Mouse (Mus musculus): ENCODE data around the gene Plekha5.
"Not testable (repeated sequence)": the region's sequence is repeated elsewhere in the genome, so short reads cannot be mapped to it uniquely, and the experiment has no call there.

Plekha5 gene

DNA sequence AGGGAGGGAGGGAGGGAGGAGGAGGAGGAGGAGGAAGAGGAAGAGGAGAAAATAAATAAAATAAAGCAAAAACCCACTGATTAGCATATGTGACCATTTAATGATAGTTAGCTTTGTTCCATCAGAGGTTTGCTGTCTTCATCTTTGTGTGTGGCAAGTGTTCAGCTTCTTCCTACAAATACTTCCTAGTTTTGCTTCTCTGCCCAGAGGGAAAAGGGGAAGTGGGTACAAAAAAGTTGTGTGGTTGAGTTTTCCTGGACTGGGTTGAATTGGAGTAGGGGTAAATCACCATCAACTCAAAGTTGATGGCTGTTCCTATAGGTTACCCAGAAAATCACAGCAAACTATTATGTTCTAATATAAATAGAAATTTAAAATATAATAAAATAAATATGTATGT is 65.7 kb downstream of the Plekha5 start:
- no peak for DNase-seq (ENCODE audit: low spot score in 2 of 2)

DNA sequence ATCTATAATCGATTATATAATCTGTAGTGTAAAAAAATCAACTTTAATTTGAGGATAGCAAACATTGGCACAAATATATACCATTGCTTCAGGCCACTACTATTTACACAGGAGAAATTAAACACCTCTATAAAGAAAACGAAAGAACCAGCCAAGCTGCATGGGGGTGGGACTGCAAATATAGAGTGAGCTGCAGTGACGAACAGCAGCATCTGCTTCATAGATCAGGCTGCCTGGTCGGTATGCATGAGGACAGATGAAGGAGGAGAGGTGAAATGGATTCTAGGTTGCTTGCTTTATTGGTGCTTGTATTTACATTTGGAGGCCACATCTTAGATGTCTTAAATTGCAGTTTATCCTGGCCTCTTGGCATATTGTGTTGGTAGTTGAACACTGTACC is 66.4 kb downstream of the Plekha5 start:
- no peak for DNase-seq (ENCODE audit: low spot score in 2 of 2)

- DNase-seq (ENCODE audit: low spot score in 2 of 2) = no peak
These were observed 67.2 kb downstream of the Plekha5 start for GRCm38 (mm10) chr6:140490921-140491537.

DNA sequence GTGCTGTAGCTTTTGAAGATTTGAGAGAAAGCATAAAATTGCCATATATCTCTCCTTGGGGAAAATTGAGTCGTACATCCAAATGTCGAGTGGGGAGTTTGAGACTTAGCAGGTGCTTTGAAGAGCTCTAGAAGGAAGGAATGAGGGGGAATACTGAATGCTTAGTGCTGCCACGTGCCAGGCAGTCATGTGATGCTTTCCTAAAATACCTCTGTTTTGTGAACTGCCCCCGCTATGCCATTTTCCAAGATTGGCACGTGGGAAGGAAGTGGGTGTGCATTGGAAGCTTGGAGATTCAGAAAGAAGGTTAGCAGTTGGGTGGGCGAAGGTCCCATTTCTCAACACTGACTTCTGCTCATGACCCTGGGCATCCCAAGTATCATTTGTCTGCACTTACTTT is 68.2 kb downstream of the Plekha5 start:
- no peak for DNase-seq (ENCODE audit: low spot score in 2 of 2)

DNA sequence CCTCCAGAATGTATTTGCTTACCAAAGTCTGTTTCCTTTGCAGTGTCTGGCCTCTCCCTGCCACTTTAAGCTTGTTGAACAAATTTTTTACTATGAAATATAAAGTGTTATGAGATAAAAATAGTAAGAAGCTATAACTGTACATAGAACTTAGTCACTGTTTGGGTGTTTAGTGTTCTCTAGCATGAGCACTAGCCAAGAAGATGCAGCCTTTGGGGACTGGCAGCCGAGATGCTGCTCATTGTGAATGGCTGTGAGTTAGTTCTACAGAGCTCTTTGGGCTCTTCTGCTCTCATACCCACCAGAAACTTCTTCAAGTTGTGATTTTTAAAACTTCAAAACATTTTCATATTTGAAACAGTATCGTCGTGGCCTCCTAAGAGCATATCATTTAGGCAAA is 74.2 kb downstream of the Plekha5 start:
- DNase-seq (ENCODE audit: low spot score in 2 of 2) = no peak

DNA sequence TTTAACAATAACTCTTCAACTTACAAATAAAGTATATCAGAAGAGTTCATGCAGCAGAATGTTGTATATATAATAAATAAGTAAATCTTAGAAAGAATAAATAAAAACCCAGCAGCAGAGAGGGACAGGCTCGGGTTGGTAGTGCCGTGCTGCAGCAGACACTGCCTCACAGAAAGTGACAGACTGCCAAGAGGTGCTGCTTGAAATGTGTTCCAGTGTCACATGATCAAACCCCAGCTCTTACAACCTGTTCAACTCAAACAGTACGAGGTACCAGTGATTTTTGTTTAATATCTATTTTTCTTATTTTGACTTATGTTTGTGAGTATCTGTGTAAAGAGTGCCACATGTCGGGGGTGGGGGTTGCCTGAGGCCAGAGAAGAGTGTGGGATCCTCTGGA is 75.1 kb downstream of the Plekha5 start:
- DNase-seq (ENCODE audit: low spot score in 2 of 2) = no peak

DNA sequence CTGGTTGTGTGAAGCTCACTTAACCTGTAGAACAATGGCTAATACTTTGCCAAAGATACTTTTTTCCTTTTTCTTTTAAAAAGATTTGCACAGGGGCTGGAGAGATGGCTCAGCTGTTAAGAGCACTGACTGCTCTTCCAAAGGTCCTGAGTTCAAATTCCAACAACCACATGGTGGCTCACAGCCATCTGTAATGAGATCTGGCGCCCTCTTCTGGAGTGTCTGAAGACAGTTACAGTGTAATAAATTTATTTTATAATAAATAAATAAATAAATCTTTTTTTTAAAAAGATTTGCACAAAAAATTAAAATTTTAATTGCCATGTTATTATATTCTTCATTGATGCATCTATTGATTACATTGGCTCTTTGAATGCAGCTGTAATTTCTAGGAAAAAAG is 77.0 kb downstream of the Plekha5 start:
- DNase-seq (ENCODE audit: low spot score in 2 of 2) = not testable (repeated sequence)

GRCm38 (mm10) chr6:140501841-140502240 is 78.0 kb downstream of the Plekha5 start:
- no peak for DNase-seq (ENCODE audit: low spot score in 2 of 2)

DNA sequence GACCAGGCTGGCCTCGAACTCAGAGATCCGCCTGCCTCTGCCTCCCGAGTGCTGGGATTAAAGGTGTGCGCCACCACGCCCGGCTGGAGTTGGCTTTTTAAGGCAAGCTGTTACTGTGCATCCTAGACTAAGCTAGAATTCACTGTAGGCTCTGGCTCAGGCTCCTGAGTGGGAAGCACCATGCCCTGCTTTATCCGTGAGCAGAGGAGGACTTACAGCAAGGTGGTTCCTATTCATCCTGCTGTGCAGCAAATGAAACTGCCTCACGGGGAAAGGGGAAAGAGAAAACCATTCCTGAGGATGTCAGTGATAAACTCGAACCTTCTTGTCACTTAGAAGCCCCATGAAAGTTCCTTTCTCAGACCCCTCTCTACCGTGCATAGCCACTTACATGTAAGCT is 80.9 kb downstream of the Plekha5 start:
- no peak for DNase-seq (ENCODE audit: low spot score in 2 of 2)

- no peak for DNase-seq (ENCODE audit: low spot score in 2 of 2)
These were observed 83.8 kb downstream of the Plekha5 start for GRCm38 (mm10) chr6:140507605-140508004.

- no peak for DNase-seq (ENCODE audit: low spot score in 2 of 2)
These were observed 84.8 kb downstream of the Plekha5 start for GRCm38 (mm10) chr6:140508475-140509150.

DNA sequence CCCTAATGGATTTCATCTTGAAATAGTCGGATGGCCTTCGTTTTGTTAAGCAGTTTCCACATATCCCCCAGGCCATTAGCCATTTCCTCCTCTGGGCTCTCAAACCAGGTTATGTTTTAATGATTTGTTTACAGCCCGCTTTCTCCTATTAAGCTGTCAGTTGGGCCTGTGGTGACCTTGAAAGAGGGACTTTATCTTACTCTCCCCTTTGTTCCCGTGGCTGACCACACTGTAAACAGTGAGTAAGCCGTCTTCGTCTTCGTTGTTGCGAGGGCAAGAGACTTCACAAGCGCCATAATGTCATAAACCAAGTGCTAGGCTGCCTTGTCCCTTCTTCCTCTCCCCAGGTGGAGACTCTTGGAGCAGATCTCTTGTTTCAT is 85.3 kb downstream of the Plekha5 start:
- peak in 1 of 2 experiments; percentile 25 for DNase-seq (ENCODE audit: low spot score in 2 of 2)

DNA sequence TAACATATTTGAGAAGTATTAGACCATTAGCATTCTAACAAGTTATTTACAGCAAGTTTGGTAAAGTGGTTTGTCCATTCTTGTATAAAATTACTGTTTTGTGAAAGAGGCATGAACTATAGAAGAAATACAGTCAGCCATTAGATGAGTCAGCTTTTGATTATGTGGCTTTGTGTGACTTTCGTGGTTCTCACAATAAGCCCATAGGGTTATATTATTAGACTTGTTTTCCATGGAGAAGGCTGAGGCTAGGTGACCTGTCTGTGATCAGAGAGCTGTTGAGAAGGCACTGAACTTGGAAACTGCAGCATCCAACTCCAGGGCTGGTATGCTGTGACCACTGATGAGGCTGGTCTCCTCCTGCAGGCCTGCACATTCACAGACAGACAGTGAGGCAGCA is 88.2 kb downstream of the Plekha5 start:
- no peak for DNase-seq (ENCODE audit: low spot score in 2 of 2)

DNA sequence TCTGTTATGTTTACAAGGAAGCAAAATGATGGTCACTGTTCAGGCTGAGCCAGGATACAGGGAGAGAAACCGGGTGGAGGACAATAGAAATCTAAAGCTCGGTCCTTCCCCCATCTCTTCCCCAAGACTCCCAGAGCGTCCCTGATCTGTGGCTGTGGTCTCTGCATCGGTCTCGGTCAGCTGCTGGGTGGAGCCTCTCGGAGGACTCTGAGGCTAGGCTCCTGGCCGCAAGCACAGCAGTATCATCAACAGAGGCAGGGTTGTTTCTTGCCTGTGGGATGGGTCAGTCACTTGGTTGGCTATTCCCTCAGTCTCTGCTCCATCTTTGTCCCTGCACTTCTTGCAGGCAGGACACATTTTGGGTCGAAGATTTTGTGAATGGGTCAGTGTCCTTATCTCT is 88.6 kb downstream of the Plekha5 start:
- DNase-seq (ENCODE audit: low spot score in 2 of 2) = no peak

DNA sequence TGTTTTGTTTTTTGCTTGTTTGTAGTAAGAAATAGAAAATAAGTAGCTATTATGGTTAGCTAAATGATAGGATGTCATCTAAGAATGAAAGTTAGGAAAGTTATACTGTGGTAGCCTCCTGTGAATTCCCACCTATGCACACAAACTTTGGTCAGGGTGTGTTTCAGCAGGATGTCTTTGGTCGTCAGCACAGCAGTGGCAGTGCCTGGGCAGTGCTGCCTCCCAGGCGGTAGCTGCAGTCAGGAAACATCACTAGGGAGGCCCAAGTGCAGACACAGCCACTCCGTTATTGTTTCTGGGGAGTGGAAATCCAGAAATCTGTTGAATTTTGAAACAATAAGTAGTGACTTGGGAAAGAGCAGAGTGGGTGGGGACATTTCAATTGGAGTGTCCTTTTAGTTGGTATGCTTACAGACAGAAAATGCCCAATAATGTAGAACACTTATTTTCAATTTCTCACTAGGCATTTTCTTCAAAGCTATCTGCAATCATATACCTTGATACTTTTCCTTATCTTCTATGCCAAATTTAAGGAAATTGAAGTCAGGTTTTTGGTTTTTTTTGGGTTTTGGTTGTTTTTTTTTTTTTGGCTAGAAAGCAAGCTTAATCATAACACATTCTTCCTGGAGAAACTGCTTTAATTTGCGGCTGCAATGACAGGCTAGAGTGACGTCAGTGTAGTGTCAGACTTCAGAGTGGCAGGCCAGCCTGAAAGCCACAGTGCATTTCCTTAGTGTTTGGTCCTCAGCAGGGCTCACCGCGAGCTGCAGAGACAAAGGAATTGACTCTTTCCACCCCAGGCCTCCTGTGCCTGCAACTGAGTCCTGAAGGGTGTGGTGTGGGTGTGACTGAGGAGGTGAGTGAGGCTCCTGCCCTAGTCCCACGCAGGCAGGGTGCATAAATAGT is 90.6 kb downstream of the Plekha5 start:
- DNase-seq (ENCODE audit: low spot score in 2 of 2) = no peak

DNA sequence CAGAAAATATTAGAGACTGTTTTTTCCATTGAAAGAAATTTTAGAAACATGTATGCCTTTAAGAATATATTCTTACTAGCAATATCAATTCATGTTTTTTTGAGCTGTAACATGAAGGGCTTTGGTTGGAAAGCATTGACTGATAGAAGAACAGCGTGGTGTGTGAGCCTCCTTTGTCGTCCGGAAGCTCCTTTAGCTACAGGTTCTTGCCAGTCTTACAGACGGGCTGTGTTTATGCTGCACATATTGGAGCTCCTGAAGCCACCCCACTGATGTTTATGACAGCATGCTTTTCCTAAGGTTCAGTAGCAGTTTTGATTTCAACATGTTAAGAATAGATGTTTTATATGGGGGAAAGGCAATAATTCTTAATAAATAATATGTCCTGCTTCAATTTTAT is 91.7 kb downstream of the Plekha5 start:
- DNase-seq (ENCODE audit: low spot score in 2 of 2) = no peak

DNA sequence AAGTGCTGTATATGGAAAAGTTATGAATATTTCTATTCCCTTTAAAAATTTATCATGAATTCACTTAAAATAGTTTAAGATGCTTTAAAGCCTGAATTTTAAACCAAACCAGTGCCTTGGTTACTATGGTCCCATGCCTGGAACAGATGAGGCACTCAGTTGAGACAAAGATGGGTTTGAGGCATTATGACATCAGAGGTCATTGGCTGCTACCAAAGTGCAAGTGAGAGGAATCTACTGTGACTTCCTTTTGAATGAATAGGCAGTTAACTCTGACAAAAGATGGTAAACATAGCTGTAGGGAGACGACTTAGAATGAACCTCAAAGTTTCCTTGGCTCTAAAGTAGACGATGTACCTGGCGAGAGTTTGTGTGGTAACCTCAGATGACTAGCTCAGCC is 92.3 kb downstream of the Plekha5 start:
- no peak for DNase-seq (ENCODE audit: low spot score in 2 of 2)

DNA sequence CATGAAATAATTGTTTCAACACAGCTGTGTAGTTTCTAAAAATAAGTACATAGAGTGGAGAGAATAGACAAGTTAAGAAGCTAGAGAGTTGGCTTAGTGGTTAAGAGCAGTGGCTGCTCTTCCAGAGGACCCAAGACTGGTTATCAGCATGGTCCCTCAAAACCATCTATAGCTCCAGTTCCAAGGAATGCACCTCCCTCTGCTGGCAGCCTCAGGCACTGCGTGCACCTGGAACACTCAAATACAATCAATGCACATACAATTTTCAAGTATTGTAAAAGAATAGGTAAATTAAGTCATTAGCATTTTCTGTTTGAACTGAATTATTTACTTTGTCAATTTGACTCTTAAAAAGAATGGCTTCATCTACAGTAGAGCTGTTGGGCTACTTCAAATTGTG is 93.3 kb downstream of the Plekha5 start:
- DNase-seq (ENCODE audit: low spot score in 2 of 2) = no peak

DNA sequence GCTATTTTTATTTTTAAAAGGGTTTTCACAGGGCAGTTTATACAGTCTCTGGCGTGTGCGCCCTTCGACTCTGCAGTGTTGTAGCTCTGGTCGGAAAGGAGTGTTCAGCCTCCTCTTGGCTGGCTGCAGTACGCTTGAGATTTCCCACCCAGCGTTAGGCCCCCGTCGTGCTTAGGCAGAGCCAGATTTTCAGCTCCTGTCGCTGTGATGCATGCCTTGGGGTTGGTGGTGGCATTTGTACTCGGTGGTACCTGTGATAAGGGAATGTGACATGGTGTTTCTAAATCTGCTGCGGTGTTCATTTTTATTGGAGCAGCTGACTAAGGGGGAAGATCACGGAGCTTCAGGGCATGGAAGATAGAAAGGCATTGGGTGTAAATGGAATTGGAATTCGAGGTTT is 95.2 kb downstream of the Plekha5 start:
- DNase-seq (ENCODE audit: low spot score in 2 of 2) = no peak

- DNase-seq (ENCODE audit: low spot score in 2 of 2) = no peak
These were observed 95.8 kb downstream of the Plekha5 start for GRCm38 (mm10) chr6:140519488-140520159.

DNA sequence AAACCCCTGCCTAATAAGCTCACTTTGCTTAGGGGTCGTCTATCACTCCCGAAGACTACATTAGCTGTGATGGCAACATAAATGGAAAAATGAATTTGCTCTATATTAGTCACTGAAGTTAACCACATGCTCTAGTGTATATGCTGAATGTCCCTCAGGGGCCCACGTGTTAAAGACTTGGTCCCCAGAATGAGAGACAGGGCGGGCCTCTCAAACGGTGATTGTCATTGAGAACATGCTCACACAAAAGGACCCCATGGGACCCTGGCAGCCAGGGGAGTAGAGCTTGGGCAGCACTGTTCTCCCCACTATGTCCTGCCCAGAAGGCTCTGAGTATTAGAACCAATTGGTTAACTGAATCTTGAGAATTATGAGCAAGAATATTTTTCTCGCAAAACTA is 97.1 kb downstream of the Plekha5 start:
- no peak for DNase-seq (ENCODE audit: low spot score in 2 of 2)

- no peak for DNase-seq (ENCODE audit: low spot score in 2 of 2)
These were observed 98.0 kb downstream of the Plekha5 start for GRCm38 (mm10) chr6:140521832-140522231.
